Mouse (Mus musculus): ENCODE measurements around the gene Bag1. TPM values are rescaled to one million over a fixed set of nuclear protein-coding genes. Genes with fewer than 3 reads are reported as not detected.
A peak's percentile ranks its signal among the peaks of the same experiment; 100 is the strongest.
"Not testable (repeated sequence)": the region's sequence is repeated elsewhere in the genome, so short reads cannot be mapped to it uniquely, and the experiment has no call there.

Bag1 gene
- total RNA-seq, 2 experiments from 2014 or later = 152 to 154 TPM

DNA sequence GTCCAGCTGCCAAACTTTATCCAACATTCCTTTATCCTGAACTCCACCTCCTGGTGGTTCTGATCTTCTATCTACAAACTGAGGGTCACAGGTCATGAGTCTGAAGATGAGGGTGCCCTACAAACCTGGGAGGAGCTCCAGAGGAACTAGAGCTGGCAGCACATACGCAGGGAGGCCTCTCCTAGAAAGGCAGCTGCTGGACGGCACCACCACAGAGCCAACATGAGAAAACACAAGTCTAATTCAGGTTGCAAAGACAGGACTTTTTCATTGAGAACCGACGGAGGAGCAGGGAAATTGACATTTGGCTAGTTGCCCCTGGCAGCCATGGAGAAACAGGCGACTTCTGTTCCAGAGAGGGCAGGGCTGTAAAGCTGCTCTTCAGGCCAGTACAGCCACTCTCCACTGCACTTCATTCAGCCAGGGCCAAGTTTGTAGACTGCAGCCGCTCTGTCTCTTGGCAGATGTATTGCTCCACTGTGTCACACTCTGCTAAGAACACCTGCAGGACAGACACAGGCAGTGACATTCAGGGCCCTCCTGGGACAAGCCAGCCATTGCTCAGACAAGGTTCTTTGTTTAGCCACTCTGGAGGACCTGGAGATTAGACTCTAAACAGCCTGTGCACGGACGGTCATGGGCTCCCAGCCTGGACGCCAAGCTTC lies 11.8 kb downstream of the Bag1 start:
- peak; percentile 61 to 80 for DNase-seq (ENCODE audit: low spot score in 2 of 2)

- DNase-seq (ENCODE audit: low spot score in 2 of 2) = not testable (repeated sequence)
Observed at GRCm38 (mm10) chr4:40934369-40934768, 13.7 kb downstream of the Bag1 start.

DNA sequence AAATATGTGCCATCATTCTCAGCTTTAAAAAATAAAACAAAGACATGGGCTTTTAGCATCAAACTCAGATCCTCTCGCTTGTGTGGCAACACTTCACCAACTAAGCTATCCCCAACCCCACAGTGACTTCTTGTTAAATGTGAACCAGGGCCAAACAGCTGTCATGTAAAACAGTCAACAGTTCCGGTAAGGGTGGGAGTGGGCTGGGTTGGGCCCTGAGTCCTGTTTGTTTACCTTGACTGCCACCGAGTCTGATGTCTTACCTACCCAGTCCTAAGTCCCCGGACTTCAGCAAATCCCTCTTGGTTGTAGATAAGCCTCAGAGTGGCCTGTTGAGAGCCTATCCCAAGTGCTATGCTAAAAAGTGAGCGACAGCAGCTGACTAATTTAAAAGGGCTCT lies 14.4 kb downstream of the Bag1 start:
- DNase-seq (ENCODE audit: low spot score in 2 of 2) = no peak

DNA sequence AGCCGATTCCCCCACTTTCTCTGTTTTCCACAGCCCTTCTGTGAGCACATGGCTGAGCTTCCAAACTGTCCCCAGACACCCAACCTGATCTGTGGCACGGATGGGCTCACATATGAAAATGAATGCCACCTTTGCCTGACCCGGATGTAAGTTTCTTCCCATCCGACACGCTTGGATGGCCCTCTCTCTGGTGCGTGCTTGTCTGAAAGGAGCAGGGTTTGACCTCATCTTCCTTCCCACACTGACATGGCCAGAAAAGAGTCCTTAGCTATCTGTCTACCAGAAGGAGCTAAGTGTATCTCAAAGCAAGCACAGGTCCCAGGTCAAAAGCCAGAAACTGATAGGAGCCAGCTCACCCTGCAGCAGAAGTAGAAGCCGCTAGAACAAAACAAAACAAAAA lies 19.0 kb downstream of the Bag1 start:
- DNase-seq (ENCODE audit: low spot score in 2 of 2) = no peak

GRCm38 (mm10) chr4:40925568-40925967 lies 22.5 kb downstream of the Bag1 start:
- DNase-seq (ENCODE audit: low spot score in 2 of 2) = no peak

DNA sequence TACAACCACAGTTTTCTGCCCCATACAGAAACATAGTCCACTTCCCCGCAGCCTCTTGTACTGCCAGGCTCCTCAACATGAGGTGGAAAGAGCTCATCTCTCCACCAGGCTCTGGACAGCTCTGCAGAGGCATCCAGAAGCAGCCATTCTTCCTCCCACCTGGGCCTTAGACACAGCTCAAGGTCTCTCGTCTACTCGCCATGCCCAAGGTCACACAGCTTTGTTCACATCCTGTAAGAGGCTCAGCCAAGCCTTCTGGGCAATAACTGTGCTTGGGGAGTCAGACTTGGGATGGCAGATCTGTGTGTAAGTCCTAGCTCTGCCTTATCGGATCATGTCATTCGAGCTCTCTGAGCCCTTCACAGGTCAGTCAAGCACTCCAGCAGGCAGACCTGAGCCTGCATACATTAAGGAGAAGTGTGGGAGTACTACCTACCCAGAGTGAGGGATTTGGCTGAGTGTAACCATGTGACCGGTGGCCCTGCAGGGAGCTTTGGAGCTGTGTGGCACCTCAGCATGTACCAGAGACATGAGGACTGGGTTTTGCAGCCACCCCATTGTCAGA lies 24.9 kb downstream of the Bag1 start:
- no peak for DNase-seq (ENCODE audit: low spot score in 2 of 2)

DNA sequence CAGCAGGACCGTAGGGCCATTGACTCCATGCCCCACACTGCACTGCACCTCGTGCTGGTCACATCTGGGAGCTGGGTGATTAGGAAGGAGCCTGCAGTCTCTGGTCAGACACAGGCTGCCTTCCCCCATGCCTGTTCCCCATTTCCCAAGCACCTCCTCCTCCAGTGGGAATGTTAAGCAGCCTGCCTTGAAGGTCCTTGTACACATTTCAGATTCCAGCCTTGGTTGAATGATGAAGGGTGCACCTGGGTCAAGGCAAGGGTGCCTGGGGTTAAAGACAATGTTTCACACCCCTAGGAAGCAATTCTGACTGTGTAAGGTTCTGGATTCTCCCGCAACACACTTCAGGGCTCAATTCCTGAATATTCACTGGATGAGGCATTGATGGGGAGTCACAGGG lies 26.8 kb downstream of the Bag1 start:
- DNase-seq (ENCODE audit: low spot score in 2 of 2) = no peak

DNA sequence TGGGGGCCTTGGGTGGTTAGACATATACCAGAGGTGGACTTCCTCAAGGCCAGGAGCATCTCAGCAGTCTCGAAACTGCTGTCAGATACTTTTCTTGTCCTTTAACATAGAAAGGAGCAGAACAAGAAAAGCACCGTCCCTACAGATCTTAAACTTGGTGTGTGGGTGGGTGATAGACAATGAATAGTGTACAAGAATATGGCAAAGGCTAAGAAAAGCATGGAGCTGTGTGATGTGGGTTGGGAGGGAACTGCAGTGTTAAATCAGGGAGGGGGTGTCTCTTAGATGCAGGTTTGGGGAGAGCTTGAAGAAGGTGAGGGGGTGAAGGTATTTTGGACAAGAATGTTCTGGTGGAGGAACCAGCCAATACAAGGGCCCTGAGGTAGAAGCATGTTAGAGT lies 27.5 kb downstream of the Bag1 start:
- DNase-seq (ENCODE audit: low spot score in 2 of 2) = no peak

DNA sequence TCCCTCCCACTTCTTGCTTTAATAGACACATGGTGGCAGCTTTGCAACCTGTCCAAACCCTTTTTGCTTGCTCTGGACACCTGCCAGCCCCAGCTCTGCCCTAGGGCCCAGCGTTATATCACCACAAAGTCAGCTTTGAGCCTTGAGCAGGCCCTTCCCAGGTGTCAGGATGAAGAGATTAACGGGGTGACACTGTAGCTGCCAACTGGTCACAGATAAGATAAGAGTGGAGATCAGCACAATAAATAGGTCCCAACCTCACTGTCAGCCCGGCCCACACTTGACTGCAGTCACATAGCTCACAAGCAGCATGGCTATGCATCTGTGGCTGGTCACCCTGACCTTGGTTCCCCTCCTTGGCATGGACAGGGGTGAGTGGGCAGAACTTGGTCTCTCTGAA lies 28.3 kb downstream of the Bag1 start, which contains the start of gene Spink4:
Gene Spink4, plus strand, starts transcription at position 268 of the 400 bp plus-strand sequence.
- no peak for DNase-seq (ENCODE audit: low spot score in 2 of 2)

DNA sequence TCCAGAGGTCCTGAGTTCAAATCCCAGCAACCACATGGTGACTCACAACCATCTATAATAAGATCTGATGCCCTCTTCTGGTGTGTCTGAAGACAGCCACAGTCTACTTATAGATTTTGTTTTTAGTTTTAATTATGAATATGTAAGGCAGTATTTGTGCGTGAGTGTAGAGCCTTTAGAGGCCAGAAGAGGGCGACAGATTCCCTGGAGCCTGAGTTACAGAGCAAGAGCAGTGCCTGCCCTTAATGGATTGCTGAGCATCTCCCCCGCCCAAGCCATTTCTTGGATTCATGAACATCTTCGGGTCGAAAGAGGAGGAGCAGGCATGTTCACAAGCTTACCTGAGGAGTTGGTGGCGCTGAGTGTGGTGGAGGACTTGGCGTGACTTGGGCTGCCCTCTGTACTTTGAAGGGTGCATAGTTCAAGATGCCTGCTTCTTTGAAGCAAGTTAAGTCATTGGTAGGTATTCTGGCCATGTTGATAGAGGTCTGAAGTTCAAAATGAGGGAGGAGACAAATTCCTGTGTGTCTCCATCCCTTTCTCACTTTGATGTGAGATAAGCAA lies 31.4 kb downstream of the Bag1 start:
- no peak for DNase-seq (ENCODE audit: low spot score in 2 of 2)

DNA sequence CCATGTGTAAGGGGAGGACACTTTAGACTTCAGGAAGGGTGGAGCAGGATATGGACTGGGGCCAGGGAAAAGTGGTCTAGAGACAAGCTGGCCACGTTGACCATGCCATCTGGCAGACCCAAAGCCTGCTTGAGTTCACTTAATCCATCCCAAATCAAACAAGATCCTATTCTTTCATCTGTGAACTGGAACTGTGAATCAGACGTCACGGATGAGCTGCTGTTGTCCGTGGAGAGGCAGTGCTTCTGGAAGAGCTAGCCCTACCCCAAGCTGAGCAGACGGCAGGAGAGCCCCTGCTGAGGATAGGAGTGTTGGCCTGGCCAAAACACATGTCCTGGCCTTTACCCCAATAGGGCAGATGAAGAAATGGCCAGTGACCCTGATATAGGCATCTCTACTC lies 32.1 kb downstream of the Bag1 start:
- no peak for DNase-seq (ENCODE audit: low spot score in 2 of 2)

GRCm38 (mm10) chr4:40914287-40914867 lies 33.7 kb downstream of the Bag1 start:
- DNase-seq (ENCODE audit: low spot score in 2 of 2) = no peak

DNA sequence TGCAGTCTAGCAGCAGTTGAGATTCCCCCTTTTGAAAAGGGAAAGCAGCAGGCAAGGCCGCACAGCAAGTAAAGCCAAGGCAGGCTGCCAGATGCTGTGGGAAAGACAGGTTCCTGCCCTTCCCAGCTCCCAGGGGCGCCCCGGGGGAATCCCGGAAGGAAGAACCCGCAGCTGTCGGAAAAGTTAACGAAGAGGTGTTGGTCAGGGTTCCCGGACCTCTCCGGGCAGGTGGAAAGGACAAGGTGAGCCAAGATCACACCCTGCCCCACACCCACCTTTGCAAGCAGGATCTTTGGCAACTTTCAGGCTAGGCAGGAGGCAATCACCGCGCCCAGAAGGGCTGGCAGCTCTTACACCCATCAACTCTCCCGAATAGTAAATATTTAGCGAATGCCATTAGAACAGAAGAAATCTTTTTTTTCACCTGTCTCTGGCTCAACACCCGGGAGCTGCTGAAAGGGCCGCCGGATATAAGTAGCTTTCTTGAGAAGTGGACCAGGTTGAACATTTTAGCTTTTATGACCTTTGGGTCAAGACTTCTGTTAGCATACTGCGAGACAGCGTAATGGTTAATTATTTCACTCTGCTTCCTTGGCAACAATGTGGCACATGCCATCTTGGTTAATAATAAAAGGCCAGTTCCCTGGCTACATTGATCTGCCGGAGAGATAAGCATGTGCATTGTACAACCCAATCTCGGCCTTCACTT lies 39.7 kb downstream of the Bag1 start:
- DNase-seq (ENCODE audit: low spot score in 2 of 2) = peak in 1 of 2 experiments; percentile 24

DNA sequence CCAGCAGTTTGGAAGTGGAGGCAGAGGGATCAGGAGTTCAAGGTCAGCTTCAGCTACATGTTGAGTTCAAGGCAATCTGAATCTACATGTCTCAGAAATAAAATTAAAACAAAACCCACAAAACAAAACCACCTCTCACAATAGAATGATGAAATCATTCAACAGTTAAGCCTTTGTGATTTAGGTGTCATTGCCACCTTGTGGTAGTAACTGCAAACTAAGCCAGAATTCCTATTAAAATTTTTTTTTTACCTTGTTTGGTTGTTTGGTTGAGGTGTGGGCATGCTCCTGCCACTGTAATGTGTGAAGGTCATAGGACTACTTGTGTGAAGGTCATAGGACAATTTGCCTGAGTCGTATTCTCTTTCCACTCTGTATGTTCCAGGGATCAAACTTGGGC lies 41.8 kb downstream of the Bag1 start:
- DNase-seq (ENCODE audit: low spot score in 2 of 2) = peak in 1 of 2 experiments; percentile 40

- DNase-seq (ENCODE audit: low spot score in 2 of 2) = no peak
Observed at GRCm38 (mm10) chr4:40900612-40901011, 47.5 kb downstream of the Bag1 start.

GRCm38 (mm10) chr4:40900071-40900470 lies 48.0 kb downstream of the Bag1 start:
- DNase-seq (ENCODE audit: low spot score in 2 of 2) = no peak

DNA sequence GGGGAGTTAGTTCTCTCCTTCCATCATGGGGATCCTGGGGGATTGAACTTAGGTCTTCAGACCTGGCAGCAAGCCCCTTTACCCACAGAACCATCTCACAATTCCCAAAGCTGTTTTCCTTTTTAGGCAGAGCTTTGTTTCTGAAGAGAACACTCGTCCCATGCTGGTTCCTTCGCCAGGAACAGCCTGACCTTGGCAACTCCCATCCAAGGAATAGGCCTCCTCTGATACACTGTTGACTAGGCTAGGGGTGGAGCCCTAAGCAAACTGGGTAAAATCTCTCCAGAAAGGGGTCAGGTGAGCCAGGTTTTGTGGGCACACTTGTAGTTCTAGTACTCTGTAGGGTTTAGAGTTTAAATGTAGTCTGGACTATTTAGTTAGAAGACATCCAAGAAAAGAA lies 48.8 kb downstream of the Bag1 start:
- no peak for DNase-seq (ENCODE audit: low spot score in 2 of 2)

GRCm38 (mm10) chr4:40898476-40899044 lies 49.5 kb downstream of the Bag1 start:
- DNase-seq (ENCODE audit: low spot score in 2 of 2) = no peak

- no peak for DNase-seq (ENCODE audit: low spot score in 2 of 2)
Observed at GRCm38 (mm10) chr4:40895646-40896045, 52.4 kb downstream of the Bag1 start.

DNA sequence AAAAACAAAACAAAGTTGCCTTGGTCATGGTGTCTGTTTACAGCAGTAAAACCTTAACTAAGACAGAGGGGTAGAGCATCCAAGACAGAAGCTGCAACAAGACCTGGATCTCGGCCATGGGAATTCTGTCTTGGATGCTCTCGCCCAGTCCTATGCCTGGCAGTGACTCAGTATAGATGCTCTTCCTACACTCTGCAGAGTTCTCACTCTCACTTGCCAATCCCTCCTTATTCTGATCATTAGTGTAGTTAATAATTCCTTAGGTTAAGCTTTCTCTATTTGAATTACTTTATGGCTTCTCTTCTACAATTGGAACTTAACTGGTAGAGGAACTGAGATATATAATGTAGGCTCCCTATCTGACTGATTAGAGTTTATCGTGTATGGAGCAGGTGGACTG lies 53.0 kb downstream of the Bag1 start:
- DNase-seq (ENCODE audit: low spot score in 2 of 2) = no peak

GRCm38 (mm10) chr4:40891206-40891605 lies 56.9 kb downstream of the Bag1 start:
- no peak for DNase-seq (ENCODE audit: low spot score in 2 of 2)

Data from layer of hippocampus, postnatal 14 days (tissue).